ENCODE assay signal across 11 mouse cellular contexts in genomic region chr9:13483199-13484068, GRCm38 (mm10). TPM values are rescaled to one million over a fixed set of nuclear protein-coding genes. Genes with fewer than 3 reads are reported as not detected.
A peak's percentile ranks its signal among the peaks of the same experiment; 100 is the strongest.
DNase-seq lines count a peak whose midpoint lies in the region; ATAC-seq lines count a peak whose summit lies in the region.
"Had no signal": no experiment of that assay in that cellular context is flagged by ENCODE, and none has a peak within 500 bp of the region (broad histone marks: within the 10 kb centered on the region; RNA-seq: fewer than 3 reads in every experiment).

No protein-coding gene starts in this region.

- H3K36me3 ChIP-seq in forebrain, embryonic 12.5 days (replicated peaks) = no peaks in the 10 kb centered on the region
- H3K36me3 ChIP-seq in forebrain, embryonic 14.5 days (ENCODE audit: control insufficient read depth, insufficient read depth, low read length) = no peaks in the 10 kb centered on the region
- H3K36me3 ChIP-seq in embryonic facial prominence, embryonic 10.5 days (replicated peaks) = no peaks in the 10 kb centered on the region
- H3K36me3 ChIP-seq in liver, embryonic 11.5 days (ENCODE audit: control insufficient read depth, insufficient read depth, low read length) = no peaks in the 10 kb centered on the region

- no peaks in the 10 kb centered on the region for H3K27me3 ChIP-seq in forebrain, embryonic 12.5 days
- H3K27me3 ChIP-seq in forebrain, embryonic 14.5 days (replicated peaks; ENCODE audit: control insufficient read depth, insufficient read depth, low read length) = no peaks in the 10 kb centered on the region
- H3K27me3 ChIP-seq in embryonic facial prominence, embryonic 10.5 days (replicated peaks; ENCODE audit: low read depth, poor library complexity, severe bottlenecking) = no peaks in the 10 kb centered on the region
- no peaks in the 10 kb centered on the region for H3K27me3 ChIP-seq in liver, embryonic 11.5 days (replicated peaks; ENCODE audit: control insufficient read depth, insufficient read depth, low read length)

- peak overlapping the region; percentile 11; the same call in 1 of the 2 replicates for H3K27ac ChIP-seq in forebrain, embryonic 12.5 days
- no peak overlapping the region for H3K27ac ChIP-seq in forebrain, embryonic 14.5 days (ENCODE audit: low read depth, low read length)
- peak overlapping the region; percentile 58 for H3K27ac ChIP-seq in embryonic facial prominence, embryonic 10.5 days (replicated peaks)
- H3K27ac ChIP-seq in liver, embryonic 11.5 days (ENCODE audit: low read depth, low read length) = peak overlapping the region; percentile 19; the same call in 1 of the 2 replicates

- ATAC-seq in forebrain, embryonic 12.5 days (ENCODE audit: low FRiP score) = peak; percentile 30; the same call in 1 of the 2 replicates
- ATAC-seq in forebrain, embryonic 14.5 days = no peak
- peak; percentile 43; the same call in 1 of the 2 replicates for ATAC-seq in liver, embryonic 11.5 days (replicated peaks; ENCODE audit: low FRiP score)
- ATAC-seq in cerebellum, adult (ENCODE audit: insufficient number of reproducible peaks, low FRiP score, low TSS enrichment) = no peak

- no peak overlapping the region for H3K4me3 ChIP-seq in forebrain, embryonic 12.5 days (replicated peaks)
- H3K4me3 ChIP-seq in forebrain, embryonic 14.5 days (ENCODE audit: low read depth, low read length) = no peak overlapping the region
- H3K4me3 ChIP-seq in embryonic facial prominence, embryonic 10.5 days = no peak overlapping the region
- H3K4me3 ChIP-seq in liver, embryonic 11.5 days (ENCODE audit: low read depth, low read length) = no peak overlapping the region

- H3K9ac ChIP-seq in forebrain, embryonic 12.5 days = no peak overlapping the region
- no peak overlapping the region for H3K9ac ChIP-seq in forebrain, embryonic 14.5 days (ENCODE audit: low read length)
- no peak overlapping the region for H3K9ac ChIP-seq in liver, embryonic 11.5 days (ENCODE audit: low read depth, low read length)

- no peaks in the 10 kb centered on the region for H3K9me3 ChIP-seq in forebrain, embryonic 12.5 days
- H3K9me3 ChIP-seq in forebrain, embryonic 14.5 days (replicated peaks; ENCODE audit: control insufficient read depth, low read length) = no peaks in the 10 kb centered on the region
- H3K9me3 ChIP-seq in embryonic facial prominence, embryonic 10.5 days = no peaks in the 10 kb centered on the region
- H3K9me3 ChIP-seq in liver, embryonic 11.5 days (ENCODE audit: control insufficient read depth, low read length) = no peaks in the 10 kb centered on the region

- 81% methylated on average over 5 of the region's 5 CpGs for WGBS in forebrain, embryonic 12.5 days
- 87% methylated on average over 5 of the region's 5 CpGs for WGBS in forebrain, embryonic 14.5 days
- 67% methylated on average over 5 of the region's 5 CpGs for WGBS in embryonic facial prominence, embryonic 10.5 days
- WGBS in liver, embryonic 11.5 days = 66% methylated on average over 5 of the region's 5 CpGs

- no peak for DNase-seq in forebrain, embryonic 14.5 days (ENCODE audit: low spot score)
- DNase-seq in kidney, postnatal 4 days = peak; percentile 43 to 56
- DNase-seq in kidney, adult 8-10 months = no peak
- peak; percentile 48 for DNase-seq in embryonic facial prominence, embryonic 10.5 days (ENCODE audit: low spot score)
- DNase-seq in liver, embryonic 11.5 days (ENCODE audit: low spot score) = no peak
- no peak for DNase-seq in ovary, postnatal 10 days (ENCODE audit: low spot score)
- DNase-seq: cerebellum, adult 9-10 months; gastrocnemius, postnatal 10 days had no signal

- no peak overlapping the region for H3K4me2 ChIP-seq in forebrain, embryonic 12.5 days
- H3K4me2 ChIP-seq in forebrain, embryonic 14.5 days (ENCODE audit: low read length) = no peak overlapping the region
- H3K4me2 ChIP-seq in liver, embryonic 11.5 days = no peak overlapping the region

- peaks cover 37% of the 10 kb centered on the region for H3K4me1 ChIP-seq in forebrain, embryonic 12.5 days
- H3K4me1 ChIP-seq in forebrain, embryonic 14.5 days (ENCODE audit: control insufficient read depth, insufficient read depth, low read length) = peaks cover 33% of the 10 kb centered on the region
- peaks cover 48% of the 10 kb centered on the region for H3K4me1 ChIP-seq in embryonic facial prominence, embryonic 10.5 days
- H3K4me1 ChIP-seq in liver, embryonic 11.5 days (replicated peaks; ENCODE audit: control insufficient read depth, insufficient read depth, low read length) = peaks cover 4% of the 10 kb centered on the region; the same call in 1 of the 2 replicates

RNA-seq across cellular contexts. Expression of gene Gm17571, which starts 36.9 kb away (rescaled TPM):
- not detected in 2 replicates for polyA plus RNA-seq in forebrain, embryonic 12.5 days (2016; fragmentation: Nextera tagmentation; extraction: Ambion mirVana)
- not detected in 2 replicates for polyA plus RNA-seq in forebrain, embryonic 14.5 days (2014; fragmentation: Nextera tagmentation; extraction: Ambion mirVana)
- polyA plus RNA-seq in embryonic facial prominence, embryonic 10.5 days (2016; fragmentation: Nextera tagmentation; extraction: Ambion mirVana) = not detected in 2 replicates
- not detected in 2 replicates for polyA plus RNA-seq in liver, embryonic 11.5 days (2014; fragmentation: Nextera tagmentation; extraction: Ambion mirVana)
- polyA plus RNA-seq: C2C12 had no signal

Comparison
In these comparisons a context has a peak if more than half of its experiments do, and no peak if none do; other contexts are left out.
1. ATAC-seq: peak in forebrain, embryonic 12.5 days (single experiment) and liver, embryonic 11.5 days (single experiment); none in forebrain, embryonic 14.5 days (single experiment) and cerebellum, adult (single experiment).
2. DNase-seq: peak in kidney, postnatal 4 days (2 of 2) and embryonic facial prominence, embryonic 10.5 days (single experiment); none in forebrain, embryonic 14.5 days (single experiment), kidney, adult 8-10 months (0 of 2), liver, embryonic 11.5 days (single experiment) and ovary, postnatal 10 days (single experiment).